Mouse (Mus musculus): Measurements from ENCODE around the gene Midn. TPM values are rescaled to one million over a fixed set of nuclear protein-coding genes. Genes with fewer than 3 reads are reported as not detected.

Gene Midn
- polyA plus RNA-seq, 1 experiment from 2014 or later, result 18.6 TPM

DNA sequence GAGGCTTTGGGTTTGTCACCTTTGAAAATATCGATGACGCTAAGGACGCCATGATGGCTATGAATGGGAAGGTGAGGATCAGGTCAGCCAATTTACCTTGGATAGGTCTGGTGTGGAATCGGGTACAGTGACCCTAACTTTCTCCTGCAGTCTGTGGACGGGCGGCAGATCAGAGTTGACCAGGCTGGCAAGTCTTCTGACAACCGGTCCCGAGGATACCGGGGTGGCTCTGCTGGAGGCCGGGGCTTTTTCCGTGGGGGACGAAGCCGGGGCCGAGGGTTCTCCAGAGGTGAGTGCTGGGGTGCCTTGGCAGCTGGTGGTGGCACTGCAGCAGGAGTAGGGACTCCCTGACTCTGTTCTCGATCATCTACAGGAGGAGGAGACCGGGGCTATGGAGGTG lies 22.0 kb downstream of the Midn start:
- Histone ChIP-seq H3K4me2 (no peak overlapping the region), H3K4me3 (no peak overlapping the region), H3K4me1 (peaks cover 52% of the 10 kb centered on the region), H3K9me3 (no peaks in the 10 kb centered on the region), H3K9ac (no peak overlapping the region), H3K27ac (no peak overlapping the region), H3K36me3 (peaks cover 26% of the 10 kb centered on the region), H3K27me3 (no peaks in the 10 kb centered on the region)
- 94% methylated on average over 16 of the region's 16 CpGs for WGBS
- no peak for ATAC-seq (ENCODE audit: borderline replicate concordance, extremely low read depth, low FRiP score, low TSS enrichment)

DNA sequence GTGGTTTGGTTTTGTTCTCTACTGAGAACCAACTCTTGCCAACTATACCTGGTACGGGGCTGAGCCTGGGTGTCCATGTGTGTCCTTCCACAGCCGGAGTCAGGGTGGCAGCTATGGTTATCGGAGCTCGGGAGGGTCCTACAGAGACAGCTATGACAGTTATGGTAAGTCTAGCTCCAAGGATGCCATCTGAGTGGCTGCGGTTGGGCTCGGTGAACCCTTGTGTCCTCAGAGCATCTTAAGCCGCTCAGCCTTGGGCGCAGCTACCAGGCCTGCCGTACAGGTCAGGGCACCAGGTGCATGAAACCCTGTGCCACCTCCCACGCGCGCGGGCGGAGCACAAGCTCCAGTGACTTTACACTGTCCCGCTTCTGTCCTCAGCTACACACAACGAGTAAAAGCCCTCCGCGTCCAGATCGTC lies 22.5 kb downstream of the Midn start:
- H3K27ac ChIP-seq, result no peak overlapping the region
- H3K9me3 ChIP-seq, result no peaks in the 10 kb centered on the region
- H3K4me2 ChIP-seq, result no peak overlapping the region
- no peak overlapping the region for H3K9ac ChIP-seq
- H3K4me1 ChIP-seq, result peaks cover 48% of the 10 kb centered on the region
- H3K36me3 ChIP-seq, result peaks cover 26% of the 10 kb centered on the region
- H3K27me3 ChIP-seq, result no peaks in the 10 kb centered on the region
- WGBS, result 93% methylated on average over 19 of the region's 19 CpGs
- no peak for ATAC-seq (ENCODE audit: borderline replicate concordance, extremely low read depth, low FRiP score, low TSS enrichment)
- H3K4me3 ChIP-seq, result no peak overlapping the region

DNA sequence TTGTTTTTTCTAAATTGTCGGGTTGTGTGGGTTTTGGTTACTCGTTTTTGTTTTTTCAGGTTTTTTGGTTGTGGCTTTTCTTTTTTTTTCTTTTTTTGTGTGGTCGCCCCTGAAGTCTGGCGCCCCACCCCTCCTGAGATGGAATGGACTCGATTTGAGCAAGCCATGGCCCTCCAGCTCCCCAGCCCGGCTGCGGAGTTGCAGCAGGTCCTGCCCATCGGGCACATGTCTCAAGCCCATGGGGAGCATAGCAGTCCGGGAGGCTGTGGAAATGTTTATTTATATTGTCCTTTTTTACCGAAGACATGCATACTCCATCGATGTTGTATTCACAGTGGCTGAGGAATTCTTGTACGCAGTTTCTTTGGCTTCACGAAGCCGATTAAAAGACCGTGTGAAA lies 23.2 kb downstream of the Midn start:
- WGBS, result 77% methylated on average over 15 of the region's 15 CpGs
- Histone ChIP-seq H3K27me3 (no peaks in the 10 kb centered on the region), H3K36me3 (peaks cover 26% of the 10 kb centered on the region), H3K4me3 (no peak overlapping the region), H3K27ac (no peak overlapping the region), H3K9ac (0 out of 2 replicates have a peak overlapping the region, but pooled peaks have one; percentile 6), H3K4me1 (peaks cover 46% of the 10 kb centered on the region), H3K4me2 (no peak overlapping the region), H3K9me3 (no peaks in the 10 kb centered on the region)
- ATAC-seq (ENCODE audit: borderline replicate concordance, extremely low read depth, low FRiP score, low TSS enrichment), result no peak

DNA sequence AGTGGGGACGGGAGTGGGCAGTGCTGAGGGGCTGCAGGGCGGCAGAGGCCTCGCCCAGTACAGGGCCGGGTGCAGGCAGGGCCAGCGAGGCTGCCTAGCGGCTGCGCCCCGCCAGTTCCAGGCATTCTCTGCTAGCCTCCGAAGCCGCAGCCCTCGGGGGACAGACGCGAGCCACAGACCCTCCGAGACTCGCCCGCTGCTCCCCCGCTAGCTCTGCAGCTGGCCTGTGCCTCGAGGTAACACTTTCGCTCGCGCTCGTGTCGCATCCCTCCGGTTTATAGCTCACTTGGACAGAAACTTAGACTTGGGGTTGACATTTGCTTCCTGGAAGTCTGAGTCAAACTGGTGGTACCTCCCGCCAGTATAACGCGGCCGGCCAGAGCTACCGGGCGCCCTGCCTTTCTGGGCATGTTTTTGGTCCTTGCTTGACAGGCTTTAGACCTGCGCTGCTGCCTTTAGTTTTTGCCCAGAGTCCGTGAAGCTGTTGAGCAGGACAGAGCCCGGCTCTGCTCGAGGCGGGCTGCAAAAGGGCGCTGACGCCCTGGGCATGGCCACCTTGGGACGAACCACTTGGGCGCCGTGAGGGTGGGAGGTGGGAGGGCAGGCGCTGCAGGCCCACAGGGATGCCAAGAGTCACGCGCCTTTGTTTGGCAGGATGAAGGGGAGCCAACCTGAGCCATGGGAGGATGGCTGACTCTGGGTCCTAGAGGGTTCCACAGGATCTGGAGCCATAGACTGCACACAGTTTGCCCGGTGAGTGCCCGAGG lies 23.9 kb downstream of the Midn start:
- H3K27me3 ChIP-seq, result no peaks in the 10 kb centered on the region
- WGBS, result 84% methylated on average over 43 of the region's 45 CpGs
- no peaks in the 10 kb centered on the region for H3K9me3 ChIP-seq
- H3K4me3 ChIP-seq, result peak overlapping the region; percentile 69; the same call in 1 of the 2 replicates
- H3K4me2 ChIP-seq, result peak overlapping the region; percentile 73
- peaks cover 40% of the 10 kb centered on the region for H3K4me1 ChIP-seq
- peak overlapping the region; percentile 93 for H3K27ac ChIP-seq
- peaks cover 26% of the 10 kb centered on the region for H3K36me3 ChIP-seq
- no peak for ATAC-seq (ENCODE audit: borderline replicate concordance, extremely low read depth, low FRiP score, low TSS enrichment)
- peak overlapping the region; percentile 60; the same call in 1 of the 2 replicates for H3K9ac ChIP-seq

DNA sequence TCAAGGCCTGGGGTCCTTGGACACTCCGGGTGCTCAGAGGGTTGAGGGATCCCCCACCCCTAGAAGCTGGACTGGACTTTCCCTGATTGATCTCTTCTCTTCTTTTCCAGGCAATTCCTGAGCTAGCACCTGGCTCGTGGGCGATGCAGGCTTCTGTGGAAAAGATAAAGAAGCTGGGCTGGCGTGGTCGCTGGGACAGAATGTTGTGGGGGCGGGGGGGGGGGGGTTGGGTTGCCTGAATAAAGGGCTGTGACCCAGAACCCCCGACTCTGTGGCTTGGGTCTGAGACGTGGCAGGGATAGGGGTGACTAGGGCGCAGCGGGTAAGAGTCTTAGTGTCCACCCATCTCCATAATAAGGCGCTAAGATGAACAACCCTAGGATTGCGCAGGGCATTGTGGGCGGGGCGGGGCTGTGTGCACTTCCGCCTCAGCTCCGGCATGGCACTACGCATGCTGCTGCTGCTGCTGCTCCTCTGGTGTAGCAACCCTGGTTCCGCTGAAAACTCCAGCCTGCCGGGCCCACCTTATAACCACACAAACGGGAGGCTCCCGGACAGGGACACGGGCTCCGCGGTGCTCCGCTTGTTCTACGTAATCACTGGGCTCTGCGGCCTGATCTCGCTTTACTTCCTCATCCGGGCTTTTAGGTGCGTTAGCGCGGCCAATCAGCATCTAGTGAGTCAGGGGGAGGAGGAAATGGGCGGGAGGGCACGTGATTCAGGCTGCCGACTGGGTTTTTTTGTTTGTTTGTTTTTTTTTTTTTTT lies 24.6 kb downstream of the Midn start, which contains the start of gene 1600002K03Rik:
Gene 1600002K03Rik, plus strand, starts transcription at position 418 of the 766 bp plus-strand sequence.
- ATAC-seq (ENCODE audit: borderline replicate concordance, extremely low read depth, low FRiP score, low TSS enrichment), result peak; percentile 72
- Histone ChIP-seq H3K9ac (peak within 1 kb of the TSS; percentile 60), H3K4me2 (peak within 1 kb of the TSS; percentile 73), H3K4me3 (peak within 1 kb of the TSS; percentile 69), H3K27me3 (no peaks in the 10 kb centered on the region), H3K4me1 (peaks cover 37% of the 10 kb centered on the region), H3K9me3 (no peaks in the 10 kb centered on the region), H3K27ac (peak within 1 kb of the TSS; percentile 93), H3K36me3 (peaks cover 26% of the 10 kb centered on the region)
- 8% methylated on average over 35 of the region's 35 CpGs for WGBS

DNA sequence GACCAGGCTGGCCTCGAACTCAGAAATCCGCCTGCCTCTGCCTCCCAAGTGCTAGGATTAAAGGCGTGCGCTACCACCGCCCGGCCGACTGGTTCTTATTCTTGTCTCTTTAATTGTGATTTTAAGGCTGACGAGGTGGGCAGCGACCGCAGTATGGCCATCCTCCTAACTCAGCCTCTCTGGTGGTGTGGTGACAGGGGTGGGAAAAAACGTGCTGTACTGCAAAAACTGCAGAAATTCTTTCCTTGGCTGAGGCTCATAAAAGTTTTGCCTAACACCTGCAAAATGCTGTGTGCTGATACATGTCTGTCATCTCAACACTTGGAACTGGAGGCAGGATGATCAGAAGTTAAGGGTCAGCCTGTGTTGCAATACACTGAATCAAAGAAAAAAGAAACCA lies 25.3 kb downstream of the Midn start:
- Histone ChIP-seq H3K27me3 (no peaks in the 10 kb centered on the region), H3K9ac (peak overlapping the region; percentile 60), H3K27ac (peak overlapping the region; percentile 93; the same call in 1 of the 2 replicates), H3K4me3 (peak overlapping the region; percentile 69), H3K36me3 (peaks cover 26% of the 10 kb centered on the region), H3K9me3 (no peaks in the 10 kb centered on the region), H3K4me1 (peaks cover 37% of the 10 kb centered on the region), H3K4me2 (peak overlapping the region; percentile 73)
- WGBS, result 11% methylated on average over 11 of the region's 11 CpGs
- no peak for ATAC-seq (ENCODE audit: borderline replicate concordance, extremely low read depth, low FRiP score, low TSS enrichment)

DNA sequence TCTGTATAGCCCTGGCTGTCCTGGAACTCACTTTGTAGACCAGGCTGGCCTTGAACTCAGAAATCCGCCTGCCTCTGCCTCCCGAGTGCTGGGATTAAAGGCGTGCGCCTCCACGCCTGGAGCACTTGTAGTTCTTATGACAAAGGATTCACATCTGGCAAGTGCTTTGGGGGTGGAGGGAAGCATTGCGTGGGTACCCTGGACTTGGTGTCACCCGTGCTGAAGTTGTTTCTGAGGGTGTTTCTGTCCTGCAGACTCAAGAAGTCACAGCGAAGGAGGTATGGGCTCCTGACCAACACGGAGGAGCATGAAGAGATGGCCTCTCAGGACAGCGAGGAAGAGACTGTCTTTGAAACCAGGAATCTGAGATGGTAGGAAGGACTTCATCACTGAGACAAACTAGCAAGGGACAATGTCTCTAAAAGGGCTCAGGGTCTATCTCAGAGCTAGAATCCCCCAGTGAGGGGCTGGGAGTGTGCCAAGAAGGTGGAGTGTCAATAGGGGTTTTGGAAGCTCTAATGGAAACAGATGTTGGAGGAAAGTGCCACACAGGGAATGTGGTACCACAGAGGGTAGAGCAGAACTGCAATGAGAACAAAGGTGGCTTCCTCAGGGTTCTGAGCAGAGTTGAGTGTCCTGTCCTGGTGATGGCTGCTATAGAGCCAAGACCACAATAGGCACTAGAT lies 26.0 kb downstream of the Midn start:
- H3K9me3 ChIP-seq, result no peaks in the 10 kb centered on the region
- no peak overlapping the region for H3K27ac ChIP-seq
- ATAC-seq (ENCODE audit: borderline replicate concordance, extremely low read depth, low FRiP score, low TSS enrichment), result no peak
- H3K9ac ChIP-seq, result no peak overlapping the region
- no peak overlapping the region for H3K4me2 ChIP-seq
- H3K4me1 ChIP-seq, result peaks cover 33% of the 10 kb centered on the region
- H3K27me3 ChIP-seq, result no peaks in the 10 kb centered on the region
- H3K36me3 ChIP-seq, result peaks cover 26% of the 10 kb centered on the region
- H3K4me3 ChIP-seq, result no peak overlapping the region
- 83% methylated on average over 10 of the region's 10 CpGs for WGBS

DNA sequence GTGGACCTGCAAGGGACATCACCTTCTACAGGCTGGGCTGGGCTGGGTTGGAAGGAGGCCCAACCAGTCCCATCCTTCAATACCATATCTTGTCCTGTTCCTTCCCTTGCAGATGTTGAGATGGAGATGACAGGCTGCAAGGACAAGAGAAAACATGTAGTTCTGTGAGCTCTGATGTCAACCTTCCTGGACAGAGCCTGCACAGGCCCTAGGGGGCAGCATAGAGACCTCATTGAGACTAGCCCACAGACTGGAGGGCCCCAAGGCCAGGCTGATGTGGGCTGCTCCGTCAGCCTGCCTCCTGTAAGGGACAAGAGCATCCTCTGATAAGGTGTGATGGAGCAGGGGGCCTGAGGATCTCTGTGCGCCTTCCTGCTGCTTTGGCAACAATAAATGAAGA lies 26.6 kb downstream of the Midn start:
- peaks cover 25% of the 10 kb centered on the region for H3K36me3 ChIP-seq
- no peaks in the 10 kb centered on the region for H3K27me3 ChIP-seq
- peaks cover 28% of the 10 kb centered on the region for H3K4me1 ChIP-seq
- 48% methylated on average over 2 of the region's 2 CpGs for WGBS
- H3K4me2 ChIP-seq, result no peak overlapping the region
- no peak overlapping the region for H3K27ac ChIP-seq
- no peak for ATAC-seq (ENCODE audit: borderline replicate concordance, extremely low read depth, low FRiP score, low TSS enrichment)
- H3K9me3 ChIP-seq, result no peaks in the 10 kb centered on the region
- H3K9ac ChIP-seq, result no peak overlapping the region
- H3K4me3 ChIP-seq, result no peak overlapping the region

DNA sequence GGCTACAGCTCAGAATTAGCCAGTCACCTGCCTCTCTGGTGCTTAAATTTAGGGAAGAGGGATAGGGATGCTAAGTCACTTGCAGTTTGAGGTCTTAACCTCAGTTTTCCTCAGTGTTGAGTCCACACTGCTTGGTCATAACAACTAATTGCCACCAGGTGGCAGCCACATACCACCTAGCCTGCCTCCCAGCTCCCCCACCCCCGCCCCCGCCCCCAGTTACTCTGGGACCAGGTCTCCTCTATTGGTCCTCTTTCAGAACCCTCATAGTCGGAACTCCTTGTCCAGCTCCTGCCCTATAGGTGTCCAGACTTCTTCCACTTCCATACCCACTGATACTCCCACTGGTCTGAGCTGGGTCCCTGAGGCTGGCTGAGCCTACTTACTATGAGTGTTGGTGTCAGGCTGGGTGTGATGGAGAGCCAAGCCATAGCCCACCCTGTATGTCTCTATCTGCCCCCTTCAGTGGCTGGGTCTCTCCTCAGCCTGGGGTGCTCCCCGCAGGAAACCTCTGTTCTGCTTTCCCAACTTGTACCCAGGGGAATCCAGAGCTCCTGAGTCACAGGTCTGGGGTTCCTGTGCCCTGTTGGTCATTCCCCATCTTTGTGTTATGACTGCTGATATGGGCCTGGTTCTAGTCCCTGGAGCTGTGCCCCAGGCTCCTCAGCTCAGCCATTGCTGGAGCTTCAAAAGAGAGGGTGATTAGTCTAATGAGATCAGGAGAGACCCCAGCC lies 27.6 kb downstream of the Midn start:
- H3K9ac ChIP-seq, result no peak overlapping the region
- 20% methylated on average over 4 of the region's 4 CpGs for WGBS
- no peak overlapping the region for H3K4me3 ChIP-seq
- no peak for ATAC-seq (ENCODE audit: borderline replicate concordance, extremely low read depth, low FRiP score, low TSS enrichment)
- H3K4me1 ChIP-seq, result peaks cover 35% of the 10 kb centered on the region
- H3K4me2 ChIP-seq, result no peak overlapping the region
- H3K27me3 ChIP-seq, result no peaks in the 10 kb centered on the region
- H3K36me3 ChIP-seq, result peaks cover 15% of the 10 kb centered on the region
- H3K27ac ChIP-seq, result no peak overlapping the region
- no peaks in the 10 kb centered on the region for H3K9me3 ChIP-seq

DNA sequence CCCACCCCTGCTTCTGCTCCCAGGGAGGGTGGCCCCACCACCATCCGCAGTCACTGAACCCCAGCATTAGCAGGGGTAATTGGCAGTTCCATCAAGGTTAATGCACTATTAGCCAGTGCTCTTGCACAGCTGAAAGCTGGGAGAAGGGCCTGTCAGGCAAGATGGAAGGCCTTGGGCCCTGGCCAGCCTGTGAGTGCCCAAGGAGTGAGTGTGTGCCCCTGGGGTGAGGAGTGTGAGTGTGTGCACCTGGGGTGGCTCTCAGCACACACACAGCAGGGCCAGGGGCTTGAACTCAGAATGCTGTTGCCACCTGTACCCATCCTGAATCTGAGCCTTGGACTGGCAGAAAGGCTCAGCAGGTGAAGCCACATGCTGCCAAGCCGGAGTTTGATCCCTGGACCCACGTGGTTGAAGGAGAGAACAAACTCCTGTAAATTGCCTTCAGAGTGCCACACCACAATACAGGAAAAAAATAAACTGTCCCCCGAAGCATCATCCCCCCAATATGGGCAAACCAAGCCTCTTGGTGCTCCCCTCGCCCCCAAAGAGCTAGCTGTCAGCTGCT lies 28.3 kb downstream of the Midn start:
- Histone ChIP-seq H3K4me2 (no peak overlapping the region), H3K9ac (no peak overlapping the region), H3K27ac (no peak overlapping the region), H3K9me3 (no peaks in the 10 kb centered on the region), H3K36me3 (peaks cover 9% of the 10 kb centered on the region), H3K27me3 (no peaks in the 10 kb centered on the region), H3K4me1 (peaks cover 40% of the 10 kb centered on the region), H3K4me3 (no peak overlapping the region)
- 77% methylated on average over 5 of the region's 5 CpGs for WGBS
- no peak for ATAC-seq (ENCODE audit: borderline replicate concordance, extremely low read depth, low FRiP score, low TSS enrichment)

Measured in lung, embryonic 15.5 days (tissue).